Mouse (Mus musculus): ENCODE results near the gene Olfr1045.
"Not testable (repeated sequence)": the region's sequence is repeated elsewhere in the genome, so short reads cannot be mapped to it uniquely, and the experiment has no call there.

The Olfr1045 gene

DNA sequence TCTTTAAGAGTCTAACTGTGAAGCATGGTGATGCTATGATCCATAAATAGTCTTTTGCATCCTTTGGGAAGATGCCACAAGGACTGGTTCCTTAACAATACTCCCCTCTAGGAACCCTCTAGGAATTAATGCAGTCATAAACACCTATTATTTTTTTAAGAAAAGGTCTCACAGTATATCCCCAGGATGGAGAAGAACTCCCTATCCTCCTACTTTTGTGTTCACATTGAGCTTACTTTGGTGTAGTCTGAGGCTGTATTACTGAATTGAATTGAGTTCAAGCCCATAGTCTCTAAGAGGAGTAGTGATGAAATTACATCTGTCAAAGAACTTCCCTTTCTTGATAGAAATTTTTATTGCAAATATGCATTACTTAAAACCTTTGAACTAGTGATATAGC lies at the start of gene Olfr1045:
Olfr1045 (minus strand) TSS at position 101 of the 400 bp plus-strand sequence.
- DNase-seq (ENCODE audit: low spot score in 2 of 2), result no peak

DNA sequence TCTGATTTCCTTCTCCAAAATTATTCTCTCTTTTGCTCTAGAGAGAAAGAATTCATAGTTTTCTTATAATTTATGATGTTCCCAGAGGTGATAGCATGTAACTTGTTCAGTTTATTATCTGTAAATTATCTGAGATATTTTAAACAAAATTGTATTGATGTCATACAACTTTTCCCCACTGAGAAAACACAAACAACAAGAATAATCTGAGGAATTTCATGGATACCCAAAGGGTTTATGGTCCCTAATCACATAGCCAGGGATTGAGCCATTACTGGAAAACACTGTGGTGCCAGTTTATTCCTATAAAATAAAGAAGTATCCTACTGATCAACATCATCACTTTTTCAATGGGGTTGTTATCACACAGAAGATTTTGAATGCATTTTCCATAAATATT lies 37.4 kb upstream of the Olfr1045 start, which contains the start of gene Olfr1048:
Olfr1048 (minus strand) TSS at position 101 of the 400 bp plus-strand sequence.
- DNase-seq (ENCODE audit: low spot score in 2 of 2), result no peak

DNA sequence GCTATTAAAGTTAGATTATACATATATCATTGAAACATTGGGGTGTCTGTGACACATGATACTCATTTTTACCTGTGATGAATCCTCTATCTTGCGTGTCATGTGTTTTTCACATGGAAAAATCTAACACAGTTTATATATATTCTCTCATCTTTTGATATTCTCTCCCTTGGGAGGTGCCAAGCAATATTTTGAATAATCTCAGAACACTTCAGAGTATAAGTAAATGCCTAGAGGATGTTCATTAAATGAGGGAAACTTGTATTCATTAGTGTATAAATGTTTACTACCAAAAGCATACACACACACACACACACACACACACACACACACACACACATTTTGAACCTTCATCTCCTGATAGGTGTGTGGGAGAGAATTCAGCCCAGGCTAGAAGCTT lies 28.5 kb upstream of the Olfr1045 start, which contains the start of gene Olfr1047:
Olfr1047 (minus strand) TSS at position 101 of the 400 bp plus-strand sequence.
- no peak for DNase-seq (ENCODE audit: low spot score in 2 of 2)

DNA sequence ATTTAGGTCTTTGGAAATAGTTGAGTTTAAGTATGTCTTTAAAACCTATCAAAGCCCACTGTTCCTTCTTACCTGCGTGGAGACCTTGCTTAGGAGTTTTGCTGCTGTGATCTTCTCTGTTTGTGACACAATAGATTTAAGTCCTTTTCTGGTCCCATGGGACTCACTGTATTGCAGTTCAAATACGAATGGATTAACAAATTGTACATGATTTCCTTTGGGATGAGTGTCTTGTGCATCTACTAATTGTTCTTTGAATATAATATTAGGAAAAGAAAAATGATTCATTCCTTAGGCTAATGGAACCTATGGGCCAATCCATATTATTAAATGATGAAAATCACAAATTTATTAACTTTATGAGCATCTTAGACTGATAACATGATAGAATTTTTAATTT lies 16.4 kb upstream of the Olfr1045 start, which contains the start of gene Olfr1046:
Olfr1046 (minus strand) TSS at position 101 of the 400 bp plus-strand sequence.
- DNase-seq (ENCODE audit: low spot score in 2 of 2), result no peak

DNA sequence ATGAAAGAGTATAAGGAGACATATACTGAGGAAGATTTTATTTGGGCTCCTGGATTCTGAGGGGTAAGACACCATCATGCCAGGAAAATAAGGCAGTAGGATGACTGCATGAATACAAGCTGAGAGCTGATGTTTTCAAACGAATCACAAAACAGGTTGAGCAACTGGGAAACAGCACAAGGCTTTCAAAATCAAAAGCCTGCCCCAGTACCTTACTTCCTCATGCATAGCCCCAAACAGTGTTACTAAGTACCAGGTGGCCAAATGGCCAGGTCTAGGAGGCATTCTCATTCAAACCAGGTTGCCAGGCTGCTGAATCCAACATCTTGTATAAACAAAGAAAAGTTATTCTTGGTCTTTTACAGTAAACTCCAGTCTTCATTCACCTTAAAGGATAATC lies 6.9 kb downstream of the Olfr1045 start:
- DNase-seq (ENCODE audit: low spot score in 2 of 2), result no peak

DNA sequence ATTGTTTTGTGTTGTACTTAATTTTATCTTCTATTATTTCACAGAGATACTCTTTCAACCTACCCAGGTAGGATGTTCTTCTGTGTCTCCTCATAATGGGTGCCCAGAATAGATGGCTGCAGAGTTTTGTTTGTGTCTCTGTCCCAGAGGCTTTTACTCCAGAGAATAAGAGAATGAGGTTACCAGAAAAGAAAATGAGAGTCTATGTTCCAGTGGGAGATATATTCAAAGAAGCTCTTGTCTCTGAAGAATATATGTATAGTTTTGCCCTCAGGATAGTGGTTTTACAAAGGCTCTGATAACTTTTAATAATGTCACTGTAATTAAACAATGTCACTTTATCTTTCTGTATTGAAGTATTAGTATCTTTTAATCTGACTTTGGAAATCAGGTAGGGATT lies 17.2 kb downstream of the Olfr1045 start, which contains the start of gene Olfr52:
Olfr52 (minus strand) TSS at position 101 of the 400 bp plus-strand sequence.
- DNase-seq (ENCODE audit: low spot score in 2 of 2), result no peak

DNA sequence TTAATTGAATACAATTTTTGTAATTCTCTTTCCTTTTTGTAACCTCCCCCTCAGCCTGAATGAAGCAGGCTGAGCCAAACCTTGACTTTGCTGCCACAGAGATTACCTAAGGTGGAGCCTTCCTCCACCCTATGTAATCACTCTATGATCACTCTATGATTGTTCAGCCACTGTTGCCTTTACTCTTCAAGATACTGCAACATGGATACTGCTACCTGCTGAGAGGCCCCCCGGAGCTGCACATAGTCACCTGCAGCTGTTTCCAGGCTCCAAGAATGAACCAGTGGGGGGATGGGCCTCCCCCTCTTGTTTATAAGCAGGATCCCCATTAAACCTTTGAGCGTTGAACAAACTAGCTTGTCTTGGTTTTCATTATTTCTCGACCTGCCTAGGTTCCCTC lies 22.9 kb downstream of the Olfr1045 start:
- no peak for DNase-seq (ENCODE audit: low spot score in 2 of 2)

DNA sequence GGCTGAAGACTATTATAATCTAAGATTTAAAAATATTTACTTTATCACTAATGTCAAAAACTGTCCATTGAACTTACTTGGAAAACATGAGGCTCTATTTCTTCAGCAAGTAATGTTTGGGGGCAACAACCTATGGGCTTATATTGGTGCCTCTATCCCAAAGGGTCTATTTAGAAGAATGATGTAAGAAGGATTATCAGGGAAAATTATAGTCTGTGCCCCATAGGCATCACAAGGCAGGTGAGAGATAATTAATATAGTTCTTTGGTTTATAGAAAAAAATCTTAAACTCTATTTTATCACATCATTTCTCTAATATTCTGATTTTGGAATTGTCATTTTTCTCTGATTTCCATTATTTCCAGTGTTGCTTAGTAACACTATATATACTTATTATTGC lies 25.1 kb downstream of the Olfr1045 start, which contains the start of gene Olfr1044:
Olfr1044 (minus strand) TSS at position 101 of the 400 bp plus-strand sequence.
- no peak for DNase-seq (ENCODE audit: low spot score in 2 of 2)

DNA sequence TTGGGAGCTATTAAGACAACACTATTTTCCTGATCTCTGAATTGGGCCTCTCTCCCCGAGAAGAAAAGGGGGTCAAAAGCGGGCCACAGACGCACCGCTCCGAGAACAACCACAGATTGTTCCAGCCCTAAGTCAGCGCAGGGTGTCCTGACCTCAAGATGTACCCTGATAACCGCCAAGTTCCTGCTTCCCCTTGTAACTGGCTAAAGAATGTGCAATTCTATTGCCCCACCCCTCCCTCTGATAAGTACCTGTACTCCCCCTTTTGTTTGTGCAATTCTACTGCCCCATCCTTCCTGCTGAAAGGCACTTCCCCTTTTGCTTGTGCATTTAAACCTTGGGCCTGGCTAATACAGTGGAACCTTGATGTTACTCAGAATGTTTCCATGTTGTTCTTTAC lies 27.4 kb downstream of the Olfr1045 start:
- DNase-seq (ENCODE audit: low spot score in 2 of 2), result not testable (repeated sequence)

DNA sequence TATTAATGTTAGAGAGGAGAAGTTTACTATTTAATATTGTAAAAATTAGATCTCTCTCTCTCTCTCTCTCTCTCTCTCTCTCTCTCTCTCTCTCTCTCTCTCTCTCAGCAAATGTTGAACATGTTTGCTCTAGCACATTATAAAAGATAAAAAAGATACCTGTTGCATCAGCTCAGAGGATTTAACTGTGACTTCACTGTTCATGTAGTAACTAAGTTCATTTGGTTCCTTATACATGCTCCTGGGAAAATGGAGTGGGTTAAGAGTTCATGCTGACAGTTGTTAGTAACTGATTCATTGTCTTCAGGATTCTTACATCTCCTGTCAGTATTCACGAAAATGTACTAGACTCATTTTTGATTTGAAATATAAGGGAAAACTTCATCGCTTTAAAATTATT lies 35.4 kb downstream of the Olfr1045 start, which contains the start of gene Olfr1043:
Olfr1043 (minus strand) TSS at position 101 of the 400 bp plus-strand sequence.
- DNase-seq (ENCODE audit: low spot score in 2 of 2), result no peak

DNA sequence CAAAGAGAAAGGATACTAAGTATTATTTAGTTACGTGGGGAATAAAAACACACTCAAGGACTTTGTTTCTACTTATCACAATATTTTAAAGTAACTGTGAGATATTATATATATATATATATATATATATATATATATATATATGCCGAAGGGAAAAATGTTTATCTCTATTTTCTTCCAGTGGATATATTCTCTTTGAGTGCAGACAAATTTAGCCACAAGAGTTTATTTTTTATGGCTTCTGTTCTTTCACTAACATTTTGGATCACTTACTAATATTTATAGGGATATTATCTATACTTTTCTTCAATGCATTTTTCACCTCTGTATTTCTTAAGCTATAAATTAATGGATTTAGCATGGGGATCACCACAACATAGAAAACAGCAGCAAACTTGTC lies 41.1 kb downstream of the Olfr1045 start, which contains the start of gene Olfr1042:
Olfr1042 (minus strand) TSS at position 101 of the 400 bp plus-strand sequence.
- no peak for DNase-seq (ENCODE audit: low spot score in 2 of 2)

DNA sequence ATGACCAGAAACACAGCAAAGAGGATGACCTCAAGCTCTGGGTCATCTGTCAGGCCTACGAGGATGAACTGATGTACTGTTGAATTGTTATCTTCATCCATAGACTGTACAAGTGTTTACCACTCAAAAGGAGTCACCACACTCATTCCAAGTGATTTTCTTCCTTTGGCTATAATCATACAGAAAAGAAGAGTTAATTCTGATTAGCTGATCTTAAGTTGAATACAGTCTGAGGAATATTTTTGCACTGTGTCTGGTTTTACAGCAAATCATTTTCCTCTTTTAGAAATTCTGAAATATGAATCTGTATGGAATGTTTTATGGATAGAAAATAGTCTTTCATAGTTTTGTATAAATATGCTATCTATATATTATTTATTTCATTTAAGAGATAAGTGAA lies 56.2 kb downstream of the Olfr1045 start, which contains the start of gene Olfr1040:
Olfr1040 (minus strand) TSS at position 101 of the 400 bp plus-strand sequence.
- DNase-seq (ENCODE audit: low spot score in 2 of 2), result no peak

All from spleen, postnatal 10 days (tissue).